Mouse (Mus musculus): ENCODE results near the gene Emc8.

Gene Emc8

GRCm38 (mm10) chr8:120642031-120642662, 26.2 kb downstream of the Emc8 start:
- DNase-seq (ENCODE audit: low read depth, low spot score): no peak

- DNase-seq (ENCODE audit: low read depth, low spot score): no peak
These were observed 27.1 kb downstream of the Emc8 start for GRCm38 (mm10) chr8:120641245-120641644.

- DNase-seq (ENCODE audit: low read depth, low spot score): peak; percentile 82
These were observed 34.0 kb downstream of the Emc8 start for GRCm38 (mm10) chr8:120634329-120634839.

GRCm38 (mm10) chr8:120633665-120634271, 34.6 kb downstream of the Emc8 start:
- peak; percentile 12 for DNase-seq (ENCODE audit: low read depth, low spot score)

- no peak for DNase-seq (ENCODE audit: low read depth, low spot score)
These were observed 35.3 kb downstream of the Emc8 start for GRCm38 (mm10) chr8:120632969-120633664.

GRCm38 (mm10) chr8:120631441-120632375, 36.7 kb downstream of the Emc8 start:
- DNase-seq (ENCODE audit: low read depth, low spot score): no peak

- no peak for DNase-seq (ENCODE audit: low read depth, low spot score)
These were observed 37.5 kb downstream of the Emc8 start for GRCm38 (mm10) chr8:120630848-120631247.

GRCm38 (mm10) chr8:120630031-120630430, 38.3 kb downstream of the Emc8 start:
- DNase-seq (ENCODE audit: low read depth, low spot score): no peak

- no peak for DNase-seq (ENCODE audit: low read depth, low spot score)
These were observed 41.1 kb downstream of the Emc8 start for GRCm38 (mm10) chr8:120627298-120627697.

GRCm38 (mm10) chr8:120626461-120626860, 41.9 kb downstream of the Emc8 start:
- DNase-seq (ENCODE audit: low read depth, low spot score): no peak

GRCm38 (mm10) chr8:120623608-120624007, 44.8 kb downstream of the Emc8 start:
- DNase-seq (ENCODE audit: low read depth, low spot score): no peak

GRCm38 (mm10) chr8:120622161-120622560, 46.2 kb downstream of the Emc8 start:
- DNase-seq (ENCODE audit: low read depth, low spot score): no peak

GRCm38 (mm10) chr8:120620441-120620840, 47.9 kb downstream of the Emc8 start:
- DNase-seq (ENCODE audit: low read depth, low spot score): no peak

GRCm38 (mm10) chr8:120619235-120620180, 48.9 kb downstream of the Emc8 start:
- DNase-seq (ENCODE audit: low read depth, low spot score): no peak

- peak; percentile 62 for DNase-seq (ENCODE audit: low read depth, low spot score)
These were observed 50.3 kb downstream of the Emc8 start for GRCm38 (mm10) chr8:120618110-120618509.

- no peak for DNase-seq (ENCODE audit: low read depth, low spot score)
These were observed 51.4 kb downstream of the Emc8 start for GRCm38 (mm10) chr8:120616663-120617626.

GRCm38 (mm10) chr8:120614491-120614890, 53.9 kb downstream of the Emc8 start:
- no peak for DNase-seq (ENCODE audit: low read depth, low spot score)

GRCm38 (mm10) chr8:120610824-120611223, 57.5 kb downstream of the Emc8 start:
- no peak for DNase-seq (ENCODE audit: low read depth, low spot score)

GRCm38 (mm10) chr8:120607885-120608284, 60.5 kb downstream of the Emc8 start:
- DNase-seq (ENCODE audit: low read depth, low spot score): peak; percentile 64
